Mouse (Mus musculus) forelimb bud, embryonic 11.5 days (tissue): ENCODE data around the gene Sapcd1.

Source experiments
- DNase-seq: peaks from one replicate; pipeline ENCODE4 v3.0.0-alpha.2; 2012; ENCODE audit warnings: low read depth, low spot score

Gene Sapcd1

DNA sequence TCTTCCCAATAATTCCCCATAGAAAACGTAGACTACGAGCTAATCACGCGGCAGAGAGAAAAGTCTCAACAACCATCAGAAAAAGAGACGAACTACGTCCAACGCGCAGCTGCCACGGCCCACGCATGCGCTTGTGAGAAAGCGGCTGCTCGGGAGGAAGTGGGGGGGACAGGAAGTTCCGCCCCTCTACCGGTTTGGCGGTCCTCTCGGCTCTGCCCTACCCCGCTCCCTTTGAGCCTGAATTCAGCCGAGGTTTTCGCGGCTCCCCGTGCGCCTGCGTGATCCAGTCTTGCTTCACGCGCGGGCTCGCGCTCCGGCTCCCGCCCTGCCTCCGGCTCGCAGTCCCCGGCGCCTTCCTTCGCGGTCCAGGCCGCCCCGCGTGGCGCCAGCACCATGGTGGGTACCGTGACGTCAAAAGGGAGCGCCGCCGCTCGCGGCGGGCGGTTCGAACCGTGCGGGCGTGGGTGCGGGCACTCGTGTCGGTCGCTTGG is 46.1 kb downstream of the Sapcd1 start, which contains the start of gene Lsm2:
Gene Lsm2 (plus strand): TSS at position 173 of the 491 bp plus-strand sequence.
- peak; percentile 90 for DNase-seq

DNA sequence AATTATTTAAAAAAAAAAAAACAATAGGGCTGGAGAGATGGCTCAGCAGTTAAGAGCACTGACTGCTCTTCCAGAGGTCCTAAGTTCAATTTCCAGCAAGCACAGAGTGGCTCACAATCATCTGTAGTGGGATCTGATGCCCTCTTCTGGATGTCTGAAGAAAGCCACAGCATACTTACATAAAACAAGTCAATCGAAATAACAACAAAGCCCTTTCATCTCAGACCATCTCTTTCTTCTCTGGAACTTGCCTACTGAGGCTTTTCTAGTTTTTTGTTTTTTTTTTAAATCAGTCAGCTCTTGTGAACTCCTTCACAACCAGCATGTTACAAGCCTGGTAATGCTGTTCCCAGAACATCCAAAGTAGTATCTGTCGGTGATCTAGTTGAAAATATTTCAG is 47.2 kb downstream of the Sapcd1 start:
- DNase-seq = peak; percentile 27

DNA sequence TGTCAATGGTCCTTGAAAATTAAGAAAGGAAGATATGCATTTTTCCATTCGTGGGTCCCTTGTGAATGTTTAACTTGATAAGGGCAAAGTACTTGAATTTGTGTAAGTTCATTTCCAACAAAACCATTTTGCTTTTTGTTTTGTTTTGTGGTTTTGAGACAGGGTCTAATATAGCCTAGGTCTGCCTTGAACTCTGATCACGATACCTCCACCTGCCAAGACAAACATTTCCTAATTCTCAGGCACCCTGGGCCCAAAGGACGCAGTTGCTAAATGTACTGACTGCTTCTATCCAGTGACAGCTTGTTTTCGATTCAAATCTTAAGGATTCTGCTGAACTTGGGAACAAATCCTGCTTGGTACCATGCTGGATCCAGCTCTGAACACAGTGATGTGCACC is 48.2 kb downstream of the Sapcd1 start:
- DNase-seq = no peak

DNA sequence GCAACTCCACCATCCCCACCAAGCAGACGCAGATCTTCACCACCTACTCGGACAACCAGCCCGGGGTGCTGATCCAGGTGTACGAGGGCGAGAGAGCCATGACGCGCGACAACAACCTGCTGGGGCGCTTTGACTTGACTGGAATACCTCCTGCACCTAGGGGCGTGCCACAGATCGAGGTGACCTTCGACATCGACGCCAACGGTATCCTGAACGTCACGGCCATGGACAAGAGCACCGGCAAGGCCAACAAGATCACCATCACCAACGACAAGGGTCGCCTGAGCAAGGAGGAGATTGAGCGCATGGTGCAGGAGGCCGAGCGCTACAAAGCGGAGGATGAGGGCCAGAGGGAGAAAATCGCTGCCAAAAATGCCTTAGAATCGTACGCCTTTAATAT is 49.6 kb downstream of the Sapcd1 start:
- no peak for DNase-seq

DNA sequence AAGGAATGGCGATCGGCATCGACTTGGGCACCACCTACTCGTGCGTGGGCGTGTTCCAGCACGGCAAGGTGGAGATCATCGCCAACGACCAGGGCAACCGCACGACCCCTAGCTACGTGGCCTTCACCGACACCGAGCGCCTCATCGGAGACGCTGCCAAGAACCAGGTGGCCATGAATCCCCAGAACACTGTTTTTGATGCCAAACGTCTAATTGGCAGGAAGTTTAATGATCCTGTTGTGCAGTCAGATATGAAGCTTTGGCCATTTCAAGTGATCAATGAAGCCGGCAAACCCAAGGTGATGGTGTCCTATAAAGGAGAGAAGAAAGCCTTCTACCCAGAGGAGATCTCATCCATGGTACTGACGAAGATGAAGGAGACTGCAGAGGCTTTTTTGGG is 50.8 kb downstream of the Sapcd1 start:
- DNase-seq = no peak
